Mouse (Mus musculus): Measurements from ENCODE around the gene Alg9.

The Alg9 gene

DNA sequence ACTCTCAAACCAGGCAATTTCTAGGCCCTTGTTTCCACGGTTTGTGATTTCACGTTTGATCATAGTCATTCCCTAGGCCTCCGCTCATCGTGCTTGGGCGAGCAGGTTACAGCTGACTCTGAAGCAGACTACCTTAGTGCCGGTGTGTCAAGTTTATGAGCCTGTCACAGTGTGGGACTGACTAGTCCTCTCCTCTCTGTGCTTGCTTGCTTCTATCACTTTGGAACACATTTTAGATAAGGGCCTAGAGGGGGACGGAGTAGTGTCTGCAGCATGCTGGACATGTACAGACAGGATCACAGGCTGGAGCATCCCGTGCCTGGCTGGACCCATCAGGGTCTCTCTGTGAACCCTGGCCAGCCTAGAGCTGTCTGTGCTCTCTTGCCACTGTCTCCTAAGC lies 79.6 kb downstream of the Alg9 start:
- DNase-seq, result no peak

GRCm38 (mm10) chr9:50855133-50855766 lies 80.4 kb downstream of the Alg9 start:
- DNase-seq, result no peak

DNA sequence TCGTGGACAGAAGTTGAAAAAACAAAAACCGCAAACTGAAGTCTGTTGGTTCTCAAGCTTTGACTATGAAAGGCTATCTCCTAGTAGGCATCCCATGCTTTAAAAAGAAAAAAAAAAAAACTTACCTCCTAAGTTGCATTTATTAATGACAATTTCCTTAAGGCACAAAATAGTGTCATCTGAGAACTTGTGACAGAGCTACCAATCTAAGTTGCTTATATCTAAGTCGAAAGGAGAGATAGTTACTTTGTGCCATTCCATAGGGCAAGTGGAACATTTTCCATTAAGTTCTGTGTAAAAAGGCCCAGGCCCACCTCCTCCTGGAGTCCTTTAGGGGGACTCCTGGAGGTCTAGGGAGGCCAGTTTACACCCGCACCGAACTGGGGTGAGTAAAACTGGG lies 81.0 kb downstream of the Alg9 start:
- DNase-seq, result no peak

GRCm38 (mm10) chr9:50856341-50857081 lies 81.7 kb downstream of the Alg9 start:
- peak; percentile 95 for DNase-seq

- DNase-seq, result no peak
These were observed 82.3 kb downstream of the Alg9 start for GRCm38 (mm10) chr9:50857082-50857641.

DNA sequence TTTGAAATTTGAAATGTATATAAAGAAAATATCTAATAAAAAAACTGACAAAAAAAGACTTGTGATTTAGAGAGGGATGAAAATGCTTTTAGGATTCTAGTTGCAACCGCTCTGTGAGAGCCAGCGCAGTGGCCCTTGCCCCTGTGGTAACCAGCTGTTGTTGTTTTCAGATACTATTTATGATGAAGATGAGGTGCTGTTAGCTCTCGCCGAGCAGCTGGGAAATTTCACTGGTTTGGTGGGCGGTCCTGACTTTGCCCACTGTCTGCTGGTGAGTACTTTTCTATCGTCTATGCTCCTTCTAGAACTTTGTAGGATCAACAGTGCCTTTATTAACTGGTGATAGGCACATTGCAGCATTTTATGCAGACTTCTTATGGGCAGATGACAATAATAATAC lies 83.9 kb downstream of the Alg9 start:
- DNase-seq, result no peak

GRCm38 (mm10) chr9:50861119-50861839 lies 86.5 kb downstream of the Alg9 start:
- DNase-seq, result no peak

DNA sequence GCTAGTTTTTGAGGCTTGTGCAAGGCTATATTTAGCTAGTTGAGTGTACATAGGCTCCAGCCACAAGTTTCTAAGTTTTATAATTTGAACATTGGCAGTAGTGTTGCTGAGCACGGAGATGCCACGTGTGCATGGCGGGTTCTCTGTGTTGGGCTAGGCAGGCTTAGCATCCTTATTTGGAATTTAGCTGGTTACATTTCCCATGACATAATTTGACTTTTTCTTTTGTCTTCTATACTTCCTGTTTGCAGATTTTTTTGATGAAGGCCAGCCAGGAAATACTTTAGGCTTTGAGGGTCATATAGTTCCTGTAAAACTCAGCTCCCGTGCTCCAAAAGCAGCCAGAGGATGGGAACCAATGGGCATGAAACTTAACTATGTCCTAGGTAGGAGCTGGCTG lies 89.0 kb downstream of the Alg9 start:
- no peak for DNase-seq

DNA sequence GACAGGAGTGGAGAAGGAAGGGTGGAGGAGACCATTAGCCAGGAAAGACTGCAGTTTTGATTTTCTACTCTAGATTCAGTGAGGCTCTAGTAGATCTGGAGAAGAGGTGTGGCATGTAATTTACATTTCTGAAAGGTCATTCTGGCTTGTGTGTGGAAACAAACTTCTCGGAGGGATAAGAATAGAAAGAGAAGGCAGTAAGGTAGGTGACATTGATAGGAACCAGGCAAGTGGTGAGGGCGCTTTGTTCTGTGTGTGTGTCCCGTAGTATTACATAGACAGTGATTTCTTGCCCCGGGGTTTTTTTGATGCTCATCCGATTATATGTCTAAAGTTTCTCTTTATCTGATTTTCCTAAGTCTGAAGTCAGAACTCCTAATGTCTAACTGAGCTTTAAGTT lies 90.1 kb downstream of the Alg9 start:
- DNase-seq, result no peak

DNA sequence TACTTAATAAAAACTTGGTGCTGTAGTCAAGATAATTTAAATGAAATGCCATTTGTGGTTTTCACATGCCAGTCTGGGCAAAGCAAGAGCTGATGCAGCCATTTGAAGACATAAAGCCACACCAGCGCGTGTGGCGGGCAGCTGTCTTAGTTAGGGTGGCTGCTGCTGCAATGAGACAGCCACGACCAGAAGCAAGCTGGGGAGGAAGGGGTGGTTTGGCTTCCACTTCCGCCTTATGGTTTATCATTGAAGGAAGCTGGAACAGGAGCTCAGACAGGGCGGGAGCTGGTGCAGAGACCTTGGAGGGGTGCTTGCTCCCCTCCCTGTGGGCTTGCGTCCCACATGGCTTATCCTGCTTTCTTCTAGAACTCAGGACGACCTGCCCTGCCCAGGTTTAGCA lies 91.0 kb downstream of the Alg9 start:
- DNase-seq, result no peak

GRCm38 (mm10) chr9:50867015-50867414 lies 92.2 kb downstream of the Alg9 start:
- DNase-seq, result no peak

DNA sequence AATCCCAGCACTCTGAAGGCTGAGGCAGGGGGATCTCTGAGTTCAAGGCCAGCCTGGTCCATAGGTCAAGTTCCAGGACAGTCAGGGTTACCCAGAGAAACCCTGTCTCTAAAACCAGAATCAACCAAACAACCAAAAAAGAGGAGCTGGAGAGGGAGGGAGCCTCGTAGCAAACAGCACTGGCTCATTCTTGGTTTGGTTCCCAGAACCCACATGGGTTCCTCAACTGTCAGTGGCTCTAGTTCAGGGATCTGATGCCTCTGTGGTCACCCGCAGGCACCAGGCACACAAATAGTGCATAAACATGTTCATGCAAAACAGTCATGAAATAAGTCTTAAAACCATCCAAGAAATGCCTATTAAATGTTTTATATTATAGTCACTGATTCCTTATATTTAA lies 93.4 kb downstream of the Alg9 start:
- DNase-seq, result no peak

GRCm38 (mm10) chr9:50873210-50873609 lies 98.4 kb downstream of the Alg9 start:
- DNase-seq, result no peak

- no peak for DNase-seq
These were observed 99.2 kb downstream of the Alg9 start for GRCm38 (mm10) chr9:50874031-50874430.

GRCm38 (mm10) chr9:50875470-50875869 lies 100.7 kb downstream of the Alg9 start:
- no peak for DNase-seq

- no peak for DNase-seq
These were observed 101.5 kb downstream of the Alg9 start for GRCm38 (mm10) chr9:50876287-50876686.

GRCm38 (mm10) chr9:50877431-50877830 lies 102.6 kb downstream of the Alg9 start:
- DNase-seq, result no peak

DNA sequence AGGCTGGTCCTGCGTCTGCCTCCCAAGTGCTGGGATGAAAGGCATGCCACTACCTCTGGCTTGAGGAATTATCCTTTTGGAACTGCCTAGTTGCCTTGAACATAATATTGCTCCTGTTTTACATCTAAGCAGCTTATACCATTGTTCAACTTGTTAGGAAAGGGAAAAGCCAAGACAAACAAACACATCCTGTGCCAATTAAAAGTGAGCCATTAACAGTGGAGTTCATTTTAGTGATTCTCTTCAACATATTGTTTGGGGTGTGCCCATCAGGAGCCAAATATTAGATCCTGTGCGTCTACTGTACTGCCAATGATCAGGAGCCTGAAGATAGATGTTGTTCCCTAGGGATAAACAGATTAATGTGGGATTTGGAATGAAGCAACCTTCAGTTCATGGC lies 107.4 kb downstream of the Alg9 start:
- peak; percentile 51 for DNase-seq

DNA sequence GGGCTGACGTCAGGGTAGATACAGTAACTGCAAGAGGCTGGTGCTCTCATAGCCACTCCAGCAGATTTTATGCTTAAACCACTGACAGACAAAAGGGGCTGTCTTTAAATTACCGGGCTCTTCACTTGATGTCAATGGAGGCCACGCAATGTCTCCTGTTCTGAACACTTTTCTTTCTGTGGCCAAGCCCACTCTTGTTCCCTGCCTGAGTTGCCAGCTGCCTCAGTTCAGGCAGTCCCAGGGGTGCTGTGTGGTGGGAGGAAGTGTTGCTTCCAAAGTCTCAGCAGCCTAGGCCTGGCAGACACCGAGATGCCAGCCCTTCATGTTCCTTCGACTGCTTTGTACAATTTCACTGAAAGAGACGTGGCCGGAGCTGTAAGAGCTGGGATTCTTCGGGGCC lies 109.3 kb downstream of the Alg9 start:
- DNase-seq, result no peak

GRCm38 (mm10) chr9:50884741-50885599 lies 110.2 kb downstream of the Alg9 start:
- peak; percentile 94 for DNase-seq

DNA sequence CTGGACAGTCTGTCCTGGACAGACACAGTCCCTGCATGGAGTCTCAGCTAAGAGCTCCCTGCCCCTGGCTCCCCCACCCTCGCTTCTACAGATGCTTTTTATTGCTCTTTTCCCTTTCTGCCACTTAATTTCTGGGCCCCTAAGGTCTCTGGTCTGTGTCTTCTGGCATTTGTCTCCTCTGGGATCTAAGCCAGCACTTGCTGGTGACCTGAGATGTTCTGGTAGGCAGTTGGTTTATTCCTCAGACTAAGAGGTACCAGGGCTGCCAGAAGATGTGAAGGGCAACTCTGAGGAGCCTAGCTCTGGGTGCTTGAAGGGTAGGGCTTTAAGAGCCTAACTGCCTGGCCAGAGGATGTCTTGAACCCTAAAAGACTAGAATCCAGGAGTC lies 110.8 kb downstream of the Alg9 start:
- peak; percentile 41 for DNase-seq

GRCm38 (mm10) chr9:50886870-50887269 lies 112.1 kb downstream of the Alg9 start:
- DNase-seq, result no peak

DNA sequence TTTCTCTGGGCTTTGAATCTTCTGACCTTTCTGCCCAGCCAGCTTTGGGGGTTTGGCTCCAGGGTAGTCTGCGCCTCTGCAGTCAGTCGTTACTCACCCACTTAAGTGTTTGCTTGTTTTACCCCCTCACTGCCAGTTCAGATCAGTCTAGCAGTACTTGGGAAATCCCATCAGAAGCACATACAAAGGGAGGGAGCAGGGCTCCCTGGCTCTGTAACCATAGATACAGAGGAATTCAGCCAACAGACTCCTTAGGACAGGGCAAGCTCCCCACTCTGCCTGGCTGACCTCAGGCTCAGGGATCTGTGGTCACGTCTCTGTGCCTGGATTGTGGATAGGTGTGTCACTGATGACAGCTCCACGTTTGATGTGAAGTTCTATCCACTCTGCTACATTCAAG lies 112.5 kb downstream of the Alg9 start:
- DNase-seq, result peak; percentile 73

Measured in lung, postnatal 36 days (tissue).